Mouse (Mus musculus) hindbrain, embryonic 10.5 days (tissue): Measurements from ENCODE around the gene Mok. TPM values are rescaled to one million over a fixed set of nuclear protein-coding genes. Genes with fewer than 3 reads are reported as not detected.

ENCODE experiments used
- DNase-seq: peaks from one replicate; pipeline ENCODE4 v3.0.0-alpha.2; 2017; ENCODE audit warnings: low spot score
- H3K27ac ChIP-seq: fragments of 300-500 bp; sonication (generic); 2 replicates; pipeline ENCODE4 v1.5.1; 2016; ENCODE audit warnings: mild to moderate bottlenecking, moderate library complexity
- H3K27me3 ChIP-seq: fragments of 300-500 bp; sonication (generic); 2 replicates; pipeline ENCODE4 v1.6.1; 2016; ENCODE audit warnings: mild to moderate bottlenecking; ENCODE audit not compliant: poor library complexity, insufficient read depth, severe bottlenecking
- H3K36me3 ChIP-seq: fragments of 300-500 bp; sonication (generic); 2 replicates; pipeline ENCODE4 v1.6.1; 2016; ENCODE audit warnings: mild to moderate bottlenecking, moderate library complexity
- H3K4me1 ChIP-seq: fragments of 300-500 bp; sonication (generic); replicated peaks from 2 replicates; pipeline ENCODE4 v1.6.1; 2016; ENCODE audit warnings: mild to moderate bottlenecking
- H3K4me3 ChIP-seq: fragments of 300-500 bp; sonication (generic); 2 replicates; pipeline ENCODE4 v1.5.1; 2016; ENCODE audit warnings: mild to moderate bottlenecking, moderate library complexity
- H3K9me3 ChIP-seq: fragments of 300-500 bp; sonication (generic); 2 replicates; pipeline ENCODE4 v1.6.1; 2016; ENCODE audit warnings: mild to moderate bottlenecking, moderate library complexity
- WGBS: fragments of 180-500 bp; shearing (Covaris S2); methylation state at CpG from one replicate; pipeline ENCODE4 v1.1.7; 2016; 5-methylcytosine and 5-hydroxymethylcytosine counted together
- polyA plus RNA-seq: library from polyadenylated mRNA; unstranded; fragments of >200 nt; fragmentation: Nextera tagmentation; extraction: Ambion mirVana; gene quantifications from 2 replicates; pipeline ENCODE4 v1.2.1, GENCODE M21; 2016

Mok gene
- 10.5 and 14.2 TPM in 2 replicates for polyA plus RNA-seq

- H3K9me3 ChIP-seq: no peaks in the 10 kb centered on the region
- peaks cover 10% of the 10 kb centered on the region; the same call in 1 of the 2 replicates for H3K27me3 ChIP-seq
- peaks cover 55% of the 10 kb centered on the region for H3K4me1 ChIP-seq
- no peaks in the 10 kb centered on the region for H3K36me3 ChIP-seq
- under 1% methylated on average over 71 of the region's 71 CpGs for WGBS
- H3K27ac ChIP-seq: peak within 1 kb of the TSS; percentile 85
- H3K4me3 ChIP-seq: peak within 1 kb of the TSS; percentile 82
- DNase-seq: peak; percentile 96
Observed at GRCm38 (mm10) chr12:110840348-110841198, at the start of gene Mok. TSS of gene Mok (minus strand) at chr12:110840939.

GRCm38 (mm10) chr12:110889036-110890020 is 48.6 kb upstream of the Mok start, which contains the start of the genes Cinp and Tecpr2:
TSS of gene Cinp (minus strand) at chr12:110889145.
TSS of gene Tecpr2 (plus strand) at chr12:110889264.
- 1% methylated on average over 74 of the region's 74 CpGs for WGBS
- H3K4me1 ChIP-seq: peaks cover 29% of the 10 kb centered on the region
- H3K36me3 ChIP-seq: peaks cover 4% of the 10 kb centered on the region; the same call in 1 of the 2 replicates
- peak within 1 kb of the TSS; percentile 95 for H3K27ac ChIP-seq
- H3K4me3 ChIP-seq: peak within 1 kb of the TSS; percentile 95
- no peaks in the 10 kb centered on the region for H3K9me3 ChIP-seq
- peak; percentile 97 for DNase-seq
- H3K27me3 ChIP-seq: no peaks in the 10 kb centered on the region

- no peak for DNase-seq
- under 1% methylated on average over 25 of the region's 25 CpGs for WGBS
- no peaks in the 10 kb centered on the region for H3K9me3 ChIP-seq
- peak overlapping the region; percentile 95 for H3K27ac ChIP-seq
- H3K36me3 ChIP-seq: peaks cover 10% of the 10 kb centered on the region
- H3K27me3 ChIP-seq: no peaks in the 10 kb centered on the region
- H3K4me1 ChIP-seq: peaks cover 29% of the 10 kb centered on the region
- peak overlapping the region; percentile 95 for H3K4me3 ChIP-seq
Observed at GRCm38 (mm10) chr12:110888606-110889005, 47.9 kb upstream of the Mok start.

GRCm38 (mm10) chr12:110888106-110888505 is 47.4 kb upstream of the Mok start:
- no peak for DNase-seq
- 48% methylated on average over 12 of the region's 12 CpGs for WGBS
- H3K27ac ChIP-seq: peak overlapping the region; percentile 95

GRCm38 (mm10) chr12:110885251-110885650 is 44.5 kb upstream of the Mok start:
- H3K27me3 ChIP-seq: no peaks in the 10 kb centered on the region
- 93% methylated on average over 2 of the region's 2 CpGs for WGBS
- no peak for DNase-seq
- no peaks in the 10 kb centered on the region for H3K9me3 ChIP-seq
- no peak overlapping the region for H3K27ac ChIP-seq
- H3K4me1 ChIP-seq: peaks cover 24% of the 10 kb centered on the region
- no peak overlapping the region for H3K4me3 ChIP-seq
- peaks cover 42% of the 10 kb centered on the region for H3K36me3 ChIP-seq

More at GRCm38 (mm10) chr12:110888106-110888505, 47.4 kb upstream of the Mok start:
- peaks cover 15% of the 10 kb centered on the region for H3K36me3 ChIP-seq
- peaks cover 29% of the 10 kb centered on the region for H3K4me1 ChIP-seq
- H3K9me3 ChIP-seq: no peaks in the 10 kb centered on the region
- H3K27me3 ChIP-seq: no peaks in the 10 kb centered on the region
- peak overlapping the region; percentile 95 for H3K4me3 ChIP-seq

- DNase-seq: no peak
- WGBS: 88% methylated on average over 7 of the region's 7 CpGs
- H3K36me3 ChIP-seq: peaks cover 67% of the 10 kb centered on the region
Observed at GRCm38 (mm10) chr12:110882291-110882690, 41.6 kb upstream of the Mok start.

GRCm38 (mm10) chr12:110875351-110875750 is 34.6 kb upstream of the Mok start:
- no peaks in the 10 kb centered on the region for H3K4me1 ChIP-seq
- DNase-seq: no peak
- no peak overlapping the region for H3K4me3 ChIP-seq
- H3K27me3 ChIP-seq: no peaks in the 10 kb centered on the region
- H3K27ac ChIP-seq: no peak overlapping the region
- 96% methylated on average over 2 of the region's 2 CpGs for WGBS
- H3K36me3 ChIP-seq: peaks cover 93% of the 10 kb centered on the region
- H3K9me3 ChIP-seq: no peaks in the 10 kb centered on the region

More at GRCm38 (mm10) chr12:110882291-110882690, 41.6 kb upstream of the Mok start:
- Histone ChIP-seq H3K4me1 (no peaks in the 10 kb centered on the region), H3K9me3 (no peaks in the 10 kb centered on the region), H3K27me3 (no peaks in the 10 kb centered on the region), H3K4me3 (no peak overlapping the region), H3K27ac (no peak overlapping the region)

- Histone ChIP-seq H3K36me3 (peaks cover 96% of the 10 kb centered on the region), H3K27ac (no peak overlapping the region), H3K4me1 (peaks cover 1% of the 10 kb centered on the region; the same call in 1 of the 2 replicates), H3K27me3 (no peaks in the 10 kb centered on the region), H3K4me3 (no peak overlapping the region), H3K9me3 (no peaks in the 10 kb centered on the region)
- WGBS: 96% methylated on average over 5 of the region's 5 CpGs
- no peak for DNase-seq
Observed at GRCm38 (mm10) chr12:110871247-110871646, 30.5 kb upstream of the Mok start.

- H3K4me1 ChIP-seq: peaks cover 10% of the 10 kb centered on the region; the same call in 1 of the 2 replicates
- H3K9me3 ChIP-seq: no peaks in the 10 kb centered on the region
- no peak overlapping the region for H3K27ac ChIP-seq
- peaks cover 94% of the 10 kb centered on the region for H3K36me3 ChIP-seq
- no peaks in the 10 kb centered on the region for H3K27me3 ChIP-seq
- no peak for DNase-seq
- 87% methylated on average over 4 of the region's 4 CpGs for WGBS
- H3K4me3 ChIP-seq: no peak overlapping the region
Observed at GRCm38 (mm10) chr12:110870107-110870506, 29.4 kb upstream of the Mok start.

- no peaks in the 10 kb centered on the region for H3K27me3 ChIP-seq
- H3K27ac ChIP-seq: peak overlapping the region; percentile 66; the same call in 1 of the 2 replicates
- no peaks in the 10 kb centered on the region for H3K9me3 ChIP-seq
- whole genome bisulfite sequencing: 78% methylated on average over 10 of the region's 10 CpGs
- no peak overlapping the region for H3K4me3 ChIP-seq
- H3K4me1 ChIP-seq: peaks cover 14% of the 10 kb centered on the region; the same call in 1 of the 2 replicates
- H3K36me3 ChIP-seq: peaks cover 83% of the 10 kb centered on the region
- no peak for DNase-seq
Observed at GRCm38 (mm10) chr12:110865989-110866388, 25.2 kb upstream of the Mok start.

- no peaks in the 10 kb centered on the region for H3K27me3 ChIP-seq
- 43% methylated on average over 6 of the region's 6 CpGs for WGBS
- no peak overlapping the region for H3K4me3 ChIP-seq
- DNase-seq: peak; percentile 12
- H3K9me3 ChIP-seq: no peaks in the 10 kb centered on the region
- H3K27ac ChIP-seq: peak overlapping the region; percentile 66; the same call in 1 of the 2 replicates
- peaks cover 14% of the 10 kb centered on the region; the same call in 1 of the 2 replicates for H3K4me1 ChIP-seq
- H3K36me3 ChIP-seq: peaks cover 83% of the 10 kb centered on the region
Observed at GRCm38 (mm10) chr12:110865571-110865970, 24.8 kb upstream of the Mok start.

GRCm38 (mm10) chr12:110864008-110864407 is 23.3 kb upstream of the Mok start:
- H3K9me3 ChIP-seq: no peaks in the 10 kb centered on the region
- peaks cover 73% of the 10 kb centered on the region for H3K36me3 ChIP-seq
- no peak overlapping the region for H3K4me3 ChIP-seq
- no peak overlapping the region for H3K27ac ChIP-seq
- no peaks in the 10 kb centered on the region for H3K27me3 ChIP-seq
- DNase-seq: no peak
- 93% methylated on average over 6 of the region's 6 CpGs for WGBS
- peaks cover 14% of the 10 kb centered on the region; the same call in 1 of the 2 replicates for H3K4me1 ChIP-seq
